Mouse (Mus musculus): ENCODE data around the gene Nxpe5.

GRCm38 (mm10) chr5:138228026-138228425 is 2.3 kb downstream of the Nxpe5 start:
- peak; percentile 61 for TF ChIP-seq CTCF (conservative IDR thresholded peaks at IDR 0.05; ENCODE audit: insufficient read depth, insufficient read length, low read depth, low read length)
- TF ChIP-seq POLR2A (IDR thresholded peaks at IDR 0.05; ENCODE audit: low read depth, low read length) = no peak

All from kidney, adult 2 months (tissue).